Mouse (Mus musculus): ENCODE measurements around the gene Rassf6. TPM values are rescaled to one million over a fixed set of nuclear protein-coding genes. Genes with fewer than 3 reads are reported as not detected.

Gene Rassf6
- polyA plus RNA-seq, 1 experiment = 0.42 TPM

- TF ChIP-seq CTCF (IDR thresholded peaks at IDR 0.05; ENCODE audit: control insufficient read depth, insufficient read depth, insufficient replicate concordance, low read depth, low read length) = no peak
- no peak for TF ChIP-seq POLR2A (IDR thresholded peaks at IDR 0.05; ENCODE audit: control insufficient read depth, low read depth, low read length)
- no peaks in the 10 kb centered on the region for H3K36me3 ChIP-seq (ENCODE audit: control insufficient read depth, insufficient read depth, low read length)
- no peaks in the 10 kb centered on the region for H3K27me3 ChIP-seq (ENCODE audit: control insufficient read depth, insufficient read depth, low read length)
- no peaks in the 10 kb centered on the region for H3K4me1 ChIP-seq (ENCODE audit: control insufficient read depth, insufficient read depth, low read length)
- no peak overlapping the region for H3K4me3 ChIP-seq (ENCODE audit: control insufficient read depth, low read depth, low read length)
- H3K27ac ChIP-seq (ENCODE audit: control insufficient read depth, insufficient read depth, low read depth, low read length) = no peak overlapping the region
Observed at GRCm38 (mm10) chr5:90571216-90571615, 69.2 kb downstream of the Rassf6 start.

- no peak overlapping the region for H3K4me3 ChIP-seq (ENCODE audit: control insufficient read depth, low read depth, low read length)
- no peaks in the 10 kb centered on the region for H3K4me1 ChIP-seq (ENCODE audit: control insufficient read depth, insufficient read depth, low read length)
- no peak overlapping the region for H3K27ac ChIP-seq (ENCODE audit: control insufficient read depth, insufficient read depth, low read depth, low read length)
- H3K36me3 ChIP-seq (ENCODE audit: control insufficient read depth, insufficient read depth, low read length) = no peaks in the 10 kb centered on the region
- no peaks in the 10 kb centered on the region for H3K27me3 ChIP-seq (ENCODE audit: control insufficient read depth, insufficient read depth, low read length)
- TF ChIP-seq CTCF (IDR thresholded peaks at IDR 0.05; ENCODE audit: control insufficient read depth, insufficient read depth, insufficient replicate concordance, low read depth, low read length) (no peak), POLR2A (IDR thresholded peaks at IDR 0.05; ENCODE audit: control insufficient read depth, low read depth, low read length) (no peak)
Observed at GRCm38 (mm10) chr5:90568338-90568737, 72.1 kb downstream of the Rassf6 start.

- no peaks in the 10 kb centered on the region for H3K36me3 ChIP-seq (ENCODE audit: control insufficient read depth, insufficient read depth, low read length)
- no peak overlapping the region for H3K27ac ChIP-seq (ENCODE audit: control insufficient read depth, insufficient read depth, low read depth, low read length)
- no peaks in the 10 kb centered on the region for H3K4me1 ChIP-seq (ENCODE audit: control insufficient read depth, insufficient read depth, low read length)
- H3K27me3 ChIP-seq (ENCODE audit: control insufficient read depth, insufficient read depth, low read length) = no peaks in the 10 kb centered on the region
- H3K4me3 ChIP-seq (ENCODE audit: control insufficient read depth, low read depth, low read length) = no peak overlapping the region
- TF ChIP-seq CTCF (IDR thresholded peaks at IDR 0.05; ENCODE audit: control insufficient read depth, insufficient read depth, insufficient replicate concordance, low read depth, low read length) (no peak), POLR2A (IDR thresholded peaks at IDR 0.05; ENCODE audit: control insufficient read depth, low read depth, low read length) (no peak)
Observed at GRCm38 (mm10) chr5:90567788-90568187, 72.7 kb downstream of the Rassf6 start.

DNA sequence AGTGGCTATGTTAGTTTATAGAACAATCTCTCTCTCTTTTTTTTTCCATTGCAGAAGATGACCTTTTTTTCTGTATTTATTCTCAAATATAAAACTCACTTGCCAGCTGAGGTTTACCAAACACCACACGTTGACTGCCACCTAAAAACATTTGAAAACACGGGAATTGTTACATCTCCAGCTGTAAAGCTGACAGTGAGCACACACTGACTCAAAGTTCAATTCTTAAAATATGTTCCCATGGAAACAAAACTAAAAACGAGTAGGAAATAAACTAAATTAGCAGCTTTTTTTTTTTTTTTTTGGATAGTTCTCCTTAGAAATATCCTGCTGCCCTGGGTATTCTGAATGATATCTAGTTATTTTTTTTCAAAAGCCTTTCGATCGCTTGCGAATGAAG lies 75.3 kb downstream of the Rassf6 start:
- H3K4me3 ChIP-seq (ENCODE audit: control insufficient read depth, low read depth, low read length) = no peak overlapping the region
- no peak for TF ChIP-seq CTCF (IDR thresholded peaks at IDR 0.05; ENCODE audit: control insufficient read depth, insufficient read depth, insufficient replicate concordance, low read depth, low read length)
- TF ChIP-seq POLR2A (IDR thresholded peaks at IDR 0.05; ENCODE audit: control insufficient read depth, low read depth, low read length) = no peak

DNA sequence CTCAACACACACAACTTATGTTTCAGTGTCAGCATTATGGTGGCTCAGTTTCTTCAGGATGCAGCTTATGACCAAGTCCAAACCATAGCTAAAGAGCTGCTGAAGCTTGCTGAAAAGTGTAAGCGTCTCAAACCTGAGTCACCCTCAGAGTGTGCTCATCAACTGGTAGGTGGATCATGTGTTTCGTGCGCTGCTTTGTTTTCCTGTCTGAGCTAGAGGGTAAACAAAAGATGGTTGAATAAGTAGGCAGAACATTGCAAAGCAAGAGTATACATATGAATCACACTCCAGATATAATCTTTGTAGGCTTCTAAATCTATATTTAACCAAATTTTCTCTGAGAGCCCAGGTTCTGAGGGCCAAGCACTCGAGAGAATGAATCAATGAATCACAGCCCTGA lies 76.3 kb downstream of the Rassf6 start:
- H3K4me3 ChIP-seq (ENCODE audit: control insufficient read depth, low read depth, low read length) = no peak overlapping the region
- no peak overlapping the region for H3K27ac ChIP-seq (ENCODE audit: control insufficient read depth, insufficient read depth, low read depth, low read length)
- no peaks in the 10 kb centered on the region; the same call in 1 of the 2 replicates for H3K4me1 ChIP-seq (ENCODE audit: control insufficient read depth, insufficient read depth, low read length)
- TF ChIP-seq CTCF (IDR thresholded peaks at IDR 0.05; ENCODE audit: control insufficient read depth, insufficient read depth, insufficient replicate concordance, low read depth, low read length) (no peak), POLR2A (IDR thresholded peaks at IDR 0.05; ENCODE audit: control insufficient read depth, low read depth, low read length) (no peak)
- H3K36me3 ChIP-seq (ENCODE audit: control insufficient read depth, insufficient read depth, low read length) = no peaks in the 10 kb centered on the region
- H3K27me3 ChIP-seq (ENCODE audit: control insufficient read depth, insufficient read depth, low read length) = no peaks in the 10 kb centered on the region

More for the DNA sequence above, 75.3 kb downstream of the Rassf6 start:
- Histone ChIP-seq H3K36me3 (ENCODE audit: control insufficient read depth, insufficient read depth, low read length) (no peaks in the 10 kb centered on the region), H3K27me3 (ENCODE audit: control insufficient read depth, insufficient read depth, low read length) (no peaks in the 10 kb centered on the region), H3K4me1 (ENCODE audit: control insufficient read depth, insufficient read depth, low read length) (no peaks in the 10 kb centered on the region; the same call in 1 of the 2 replicates), H3K27ac (ENCODE audit: control insufficient read depth, insufficient read depth, low read depth, low read length) (no peak overlapping the region)

GRCm38 (mm10) chr5:90562880-90563279 lies 77.6 kb downstream of the Rassf6 start:
- H3K4me1 ChIP-seq (ENCODE audit: control insufficient read depth, insufficient read depth, low read length) = no peaks in the 10 kb centered on the region; the same call in 1 of the 2 replicates
- no peak overlapping the region for H3K27ac ChIP-seq (ENCODE audit: control insufficient read depth, insufficient read depth, low read depth, low read length)
- no peak overlapping the region for H3K4me3 ChIP-seq (ENCODE audit: control insufficient read depth, low read depth, low read length)
- no peaks in the 10 kb centered on the region for H3K27me3 ChIP-seq (ENCODE audit: control insufficient read depth, insufficient read depth, low read length)
- TF ChIP-seq CTCF (IDR thresholded peaks at IDR 0.05; ENCODE audit: control insufficient read depth, insufficient read depth, insufficient replicate concordance, low read depth, low read length) (no peak), POLR2A (IDR thresholded peaks at IDR 0.05; ENCODE audit: control insufficient read depth, low read depth, low read length) (no peak)
- H3K36me3 ChIP-seq (ENCODE audit: control insufficient read depth, insufficient read depth, low read length) = no peaks in the 10 kb centered on the region

GRCm38 (mm10) chr5:90561721-90562275 lies 78.7 kb downstream of the Rassf6 start:
- TF ChIP-seq POLR2A (IDR thresholded peaks at IDR 0.05; ENCODE audit: control insufficient read depth, low read depth, low read length) = no peak
- TF ChIP-seq CTCF (IDR thresholded peaks at IDR 0.05; ENCODE audit: control insufficient read depth, insufficient read depth, insufficient replicate concordance, low read depth, low read length) = no peak
- H3K4me3 ChIP-seq (ENCODE audit: control insufficient read depth, low read depth, low read length) = no peak overlapping the region
- no peak overlapping the region for H3K27ac ChIP-seq (ENCODE audit: control insufficient read depth, insufficient read depth, low read depth, low read length)
- H3K4me1 ChIP-seq (ENCODE audit: control insufficient read depth, insufficient read depth, low read length) = no peaks in the 10 kb centered on the region; the same call in 1 of the 2 replicates
- no peaks in the 10 kb centered on the region for H3K27me3 ChIP-seq (ENCODE audit: control insufficient read depth, insufficient read depth, low read length)
- no peaks in the 10 kb centered on the region for H3K36me3 ChIP-seq (ENCODE audit: control insufficient read depth, insufficient read depth, low read length)
